Mouse (Mus musculus): ENCODE data around the gene Rps6ka1.
"Not testable (repeated sequence)": the region's sequence is repeated elsewhere in the genome, so short reads cannot be mapped to it uniquely, and the experiment has no call there.

Gene Rps6ka1

GRCm38 (mm10) chr4:133863795-133864379 lies 23.7 kb downstream of the Rps6ka1 start:
- in situ Hi-C loops (cut with MboI) = no loop called here

DNA sequence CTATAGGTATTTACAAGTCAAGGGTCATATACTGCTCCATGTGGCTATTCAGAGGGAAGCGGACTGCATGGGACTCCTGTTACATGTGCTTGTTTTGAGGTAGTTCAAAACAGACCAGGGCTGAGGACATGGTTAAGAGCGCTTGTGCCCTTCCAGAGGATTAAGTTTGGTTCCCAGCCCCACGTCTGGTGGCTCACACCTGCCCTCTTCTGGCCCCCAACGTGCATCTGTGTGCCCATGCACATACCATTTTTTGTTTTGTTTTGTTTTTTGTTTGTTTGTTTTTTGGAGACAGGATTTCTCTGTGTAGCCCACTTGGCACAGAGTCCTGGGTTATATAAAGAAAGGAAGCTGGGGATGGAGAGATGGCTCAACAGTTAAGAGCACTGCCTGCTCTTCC lies 30.1 kb downstream of the Rps6ka1 start:
- in situ Hi-C loops (cut with MboI) = no loop called here

DNA sequence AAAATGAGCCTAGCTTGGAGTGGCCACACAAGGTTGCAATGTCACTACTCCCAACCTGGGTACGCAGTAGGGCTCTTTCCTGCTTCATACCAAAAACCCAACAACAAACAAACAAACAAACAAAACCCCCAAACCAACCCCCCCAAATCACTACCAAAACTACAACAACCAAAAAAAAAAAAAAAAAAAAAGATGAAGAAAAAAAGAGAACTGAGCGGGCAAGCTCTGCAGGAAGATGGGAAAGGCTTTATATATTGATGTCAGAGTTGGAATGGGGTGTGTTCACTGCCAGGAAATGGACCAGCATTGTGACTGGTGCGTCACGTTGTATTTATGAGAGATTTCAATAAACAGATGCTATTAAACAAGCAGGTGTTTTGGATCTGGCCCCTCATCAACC lies 33.0 kb downstream of the Rps6ka1 start:
- in situ Hi-C loops (cut with MboI) = no loop called here

- in situ Hi-C loops (cut with MboI) = no loop called here
These were observed 34.0 kb downstream of the Rps6ka1 start for GRCm38 (mm10) chr4:133853630-133854029.

DNA sequence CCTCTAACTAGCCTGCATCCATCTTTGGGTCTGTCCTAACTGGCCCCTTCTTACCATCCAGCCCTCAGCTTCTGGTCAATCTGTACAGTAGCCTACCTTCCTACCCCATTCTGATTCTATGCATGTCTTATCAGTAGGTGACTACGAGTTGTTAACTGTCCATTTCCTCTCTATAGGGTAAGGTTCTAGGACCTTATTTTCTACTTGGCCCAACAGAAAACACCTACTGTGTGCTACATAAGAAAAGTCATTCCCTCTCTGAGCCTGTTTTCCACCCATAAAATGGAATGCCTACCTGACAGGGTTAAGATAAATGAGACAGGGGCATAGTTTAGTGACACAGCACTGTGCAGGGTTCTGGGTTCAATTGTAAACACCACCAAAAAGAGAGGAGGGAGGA lies 41.0 kb downstream of the Rps6ka1 start:
- in situ Hi-C loops (cut with MboI) = no loop called here

DNA sequence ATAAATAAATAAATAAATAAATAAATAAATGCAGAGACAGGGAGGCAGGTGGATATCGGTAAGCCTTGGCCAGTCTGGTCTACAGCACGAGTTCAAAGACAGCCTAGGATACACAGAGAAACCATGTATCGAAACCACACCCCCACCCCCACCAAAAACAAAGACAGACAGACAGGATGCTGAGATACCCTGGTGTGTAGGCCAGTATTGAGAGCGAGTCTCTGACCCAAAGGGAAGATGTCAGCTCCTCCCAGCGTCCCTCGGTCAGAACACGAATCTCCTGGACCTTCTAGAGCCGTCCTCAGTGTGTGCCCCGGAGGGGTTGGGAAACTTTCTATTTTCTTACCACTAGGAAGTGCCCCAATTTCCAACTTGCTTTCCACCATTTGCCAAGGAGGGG lies 42.5 kb downstream of the Rps6ka1 start:
- in situ Hi-C loops (cut with MboI) = no loop called here

GRCm38 (mm10) chr4:133844209-133844841 lies 43.3 kb downstream of the Rps6ka1 start:
- in situ Hi-C loops (cut with MboI) = no loop called here

DNA sequence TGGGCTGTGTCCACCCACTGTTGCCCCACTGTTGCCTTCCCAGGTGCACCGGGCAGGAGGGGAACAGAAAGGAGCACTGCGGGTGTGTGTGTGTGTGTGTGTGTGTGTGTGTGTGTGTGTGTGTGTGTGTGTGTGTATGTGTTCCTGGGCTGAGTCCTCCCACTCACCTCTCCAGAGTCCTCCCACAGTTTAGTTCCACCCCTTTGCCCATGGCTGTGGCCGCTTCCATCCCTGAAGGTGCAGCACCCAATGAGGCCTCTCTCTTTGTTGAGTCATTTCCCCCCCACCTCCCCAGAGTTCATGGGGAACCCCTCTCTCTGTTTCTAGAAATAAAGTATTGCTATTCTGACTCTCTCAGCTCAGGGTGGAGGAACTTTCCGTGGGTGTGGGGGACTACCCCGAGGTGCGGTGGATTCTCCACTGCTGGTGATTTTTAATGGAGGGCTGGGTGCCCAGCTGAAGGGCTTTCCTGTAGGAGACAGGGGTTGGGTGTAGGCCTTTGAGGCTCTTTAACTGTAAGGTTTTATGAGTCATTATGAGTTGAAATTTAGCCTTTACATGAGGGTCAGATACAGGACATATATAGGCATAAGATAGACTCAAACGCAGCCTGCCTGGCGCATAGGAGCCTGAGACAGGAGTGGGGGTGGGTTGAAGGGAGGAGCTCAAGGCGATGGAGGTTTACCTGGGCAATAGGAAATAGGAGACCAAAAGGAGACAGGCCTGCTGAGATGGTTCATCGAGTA lies 44.4 kb downstream of the Rps6ka1 start:
- in situ Hi-C loops (cut with MboI) = no loop called here

- in situ Hi-C loops (cut with MboI) = not testable (repeated sequence)
These were observed 45.7 kb downstream of the Rps6ka1 start for GRCm38 (mm10) chr4:133841756-133842483.

GRCm38 (mm10) chr4:133841035-133841434 lies 46.6 kb downstream of the Rps6ka1 start:
- in situ Hi-C loops (cut with MboI) = no loop called here

GRCm38 (mm10) chr4:133840501-133840900 lies 47.1 kb downstream of the Rps6ka1 start:
- in situ Hi-C loops (cut with MboI) = no loop called here

DNA sequence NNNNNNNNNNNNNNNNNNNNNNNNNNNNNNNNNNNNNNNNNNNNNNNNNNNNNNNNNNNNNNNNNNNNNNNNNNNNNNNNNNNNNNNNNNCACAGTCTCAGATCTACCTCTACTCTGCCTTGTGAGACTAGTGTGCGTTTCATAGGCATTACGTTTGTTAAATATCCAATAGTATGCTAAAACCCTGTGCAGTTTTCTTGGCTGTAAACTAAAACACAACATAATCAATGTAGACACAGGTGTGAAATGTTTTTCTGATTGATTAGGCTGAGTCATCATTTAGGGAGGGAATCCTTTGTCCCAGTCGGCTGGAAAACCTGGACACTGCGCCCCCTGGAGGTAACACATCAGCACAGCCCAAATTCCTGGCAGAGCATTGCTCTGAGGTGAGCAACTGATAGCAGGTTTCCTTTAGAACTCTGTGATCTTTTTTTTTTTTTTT lies 48.2 kb downstream of the Rps6ka1 start:
- in situ Hi-C loops (cut with MboI) = loop anchor here (10.0 kb wide), 1 partner anchor 245 kb away; no protein-coding TSS in a partner anchor

- in situ Hi-C loops (cut with MboI) = loop anchor here (10.0 kb wide), 1 partner anchor 242 kb away; no protein-coding TSS in a partner anchor
These were observed 51.0 kb downstream of the Rps6ka1 start for GRCm38 (mm10) chr4:133836575-133836974.

DNA sequence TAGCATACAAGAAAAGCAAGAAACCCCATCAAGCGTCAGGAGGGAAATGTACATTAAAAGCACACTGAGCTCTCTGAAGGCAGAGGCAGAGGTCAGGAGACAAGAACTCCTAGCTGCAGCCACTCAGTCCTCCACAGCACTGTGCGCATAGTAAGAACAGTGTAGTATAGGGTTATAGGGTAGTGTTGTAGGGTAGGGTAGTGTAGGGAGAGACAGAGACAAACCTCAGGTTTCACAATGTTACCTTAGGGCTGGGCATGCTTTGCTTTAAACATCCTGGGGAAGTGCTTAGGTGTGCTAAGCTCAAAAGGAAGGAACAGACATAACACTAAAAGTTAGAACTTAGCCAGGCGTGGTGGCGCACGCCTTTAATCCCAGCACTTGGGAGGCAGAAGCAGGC lies 52.4 kb downstream of the Rps6ka1 start:
- in situ Hi-C loops (cut with MboI) = loop anchor here (10.0 kb wide), 1 partner anchor 240 kb away; no protein-coding TSS in a partner anchor

DNA sequence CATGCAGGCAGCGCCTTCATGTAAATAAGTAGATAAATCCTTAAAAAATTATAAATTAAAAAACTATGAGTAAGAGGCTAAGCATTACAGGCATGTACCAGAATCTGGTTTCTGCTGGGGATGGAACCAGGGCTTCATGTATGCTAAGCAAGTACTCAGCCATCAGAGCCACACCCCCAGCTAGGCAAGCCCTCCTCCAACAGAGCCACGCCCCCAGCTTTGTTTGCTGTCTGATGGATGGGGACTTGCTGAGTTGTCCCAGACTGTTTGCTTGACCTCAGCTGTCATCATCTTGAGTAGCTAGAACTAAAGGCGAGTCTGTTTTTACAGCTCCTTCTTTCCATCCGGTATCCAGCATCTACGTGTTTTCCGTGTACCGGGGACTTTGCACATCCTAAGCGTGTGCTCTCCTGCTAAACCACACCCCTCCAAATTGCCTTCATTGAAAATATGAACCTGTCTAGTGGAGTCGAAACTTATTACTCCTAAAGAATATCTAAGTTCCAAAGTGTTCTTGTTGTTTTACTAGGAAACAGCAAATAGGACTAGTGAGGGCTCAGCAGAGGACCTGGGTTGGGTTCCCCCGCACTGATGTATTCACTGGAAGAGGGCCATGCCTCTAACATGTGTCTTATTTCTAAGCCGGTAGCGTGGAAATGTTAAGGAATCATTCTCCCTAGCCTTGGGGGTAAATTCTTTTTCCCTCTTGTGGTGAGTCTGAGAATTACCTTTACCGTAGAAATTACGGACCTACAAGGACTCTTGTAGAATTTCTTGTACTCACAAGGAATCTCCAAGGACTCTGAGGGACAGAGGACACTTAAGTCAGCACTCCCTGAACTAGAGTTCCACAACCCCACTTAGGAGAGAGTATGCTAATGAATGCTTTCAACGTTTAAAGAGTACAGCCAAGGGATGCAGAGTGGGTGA lies 54.4 kb downstream of the Rps6ka1 start:
- in situ Hi-C loops (cut with MboI) = loop anchor here (10.0 kb wide), 1 partner anchor 238 kb away; no protein-coding TSS in a partner anchor

GRCm38 (mm10) chr4:133830453-133830852 lies 57.1 kb downstream of the Rps6ka1 start:
- in situ Hi-C loops (cut with MboI) = loop anchor here (10.0 kb wide), 1 partner anchor 236 kb away; no protein-coding TSS in a partner anchor

GRCm38 (mm10) chr4:133829281-133830070 lies 58.1 kb downstream of the Rps6ka1 start:
- in situ Hi-C loops (cut with MboI) = loop anchor here (10.0 kb wide), 2 partner anchors 155 to 235 kb away; partner anchors contain the start of gene Pigv

GRCm38 (mm10) chr4:133827887-133828794 lies 59.5 kb downstream of the Rps6ka1 start:
- in situ Hi-C loops (cut with MboI) = loop anchor here (10.0 kb wide), 1 partner anchor 153 kb away; the partner anchor contains the start of gene Pigv

DNA sequence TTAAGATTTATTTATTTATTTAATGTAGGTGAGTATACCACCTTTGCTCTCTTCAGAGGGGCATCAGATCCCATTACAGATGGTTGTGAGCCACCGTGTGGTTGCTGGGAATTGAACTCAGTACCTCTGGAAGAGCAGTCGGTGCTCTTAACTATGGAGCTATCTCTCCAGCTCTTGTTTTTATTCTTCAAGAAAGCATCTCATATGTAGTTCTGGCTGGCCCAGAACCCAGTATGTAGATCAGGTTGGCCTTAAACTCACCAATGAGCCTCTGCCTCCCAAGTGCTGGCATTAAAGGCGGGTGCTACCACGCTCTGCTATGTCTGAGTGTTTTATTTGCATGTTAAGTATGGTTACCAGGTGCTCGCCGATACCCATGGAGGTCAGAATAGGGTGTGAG lies 60.2 kb downstream of the Rps6ka1 start:
- in situ Hi-C loops (cut with MboI) = loop anchor here (10.0 kb wide), 1 partner anchor 153 kb away; the partner anchor contains the start of gene Pigv
